In genomic region chr7:122921537-122921936, GRCm38 (mm10) we compare ENCODE assay signal across 11 mouse cellular contexts. TPM values are rescaled to one million over a fixed set of nuclear protein-coding genes. Genes with fewer than 3 reads are reported as not detected.
DNase-seq lines count a peak whose midpoint lies in the region; ATAC-seq and TF ChIP-seq lines count a peak whose summit lies in the region.
"Had no signal": no experiment of that assay in that cellular context is flagged by ENCODE, and none has a peak within 500 bp of the region (broad histone marks: within the 10 kb centered on the region; RNA-seq: fewer than 3 reads in every experiment).

No protein-coding gene starts in this region.

- no peak for DNase-seq in forebrain, postnatal 0 days
- DNase-seq in left cerebral cortex, postnatal 4 days, result peak; percentile 30
- DNase-seq in left cerebral cortex, adult 18-20 months (ENCODE audit: low spot score in 2 of 2), result no peak
- peak; percentile 9 for DNase-seq in kidney, postnatal 14 days
- no peak for DNase-seq in left cerebral cortex, postnatal 10 days (ENCODE audit: extremely low spot score in 1 of 2, low spot score in 2 of 2)

- no peak overlapping the region for H3K4me3 ChIP-seq in forebrain, postnatal 0 days (ENCODE audit: low read depth, low read length)
- no peak overlapping the region for H3K4me3 ChIP-seq in forebrain, embryonic 12.5 days (replicated peaks)
- no peak overlapping the region for H3K4me3 ChIP-seq in ES-Bruce4 (ENCODE audit: low read depth, low read length)
- no peak overlapping the region for H3K4me3 ChIP-seq in midbrain, embryonic 15.5 days
- H3K4me3 ChIP-seq: heart, embryonic 12.5 days; stomach, embryonic 15.5 days had no signal

- H3K4me1 ChIP-seq in forebrain, postnatal 0 days (ENCODE audit: insufficient read depth), result no peaks in the 10 kb centered on the region
- H3K4me1 ChIP-seq in forebrain, embryonic 12.5 days, result 0 out of 2 replicates have a peak, but pooled peaks cover 2% of the 10 kb centered on the region
- no peaks in the 10 kb centered on the region for H3K4me1 ChIP-seq in ES-Bruce4 (ENCODE audit: control insufficient read depth, insufficient read depth, low read length)
- peaks cover 4% of the 10 kb centered on the region for H3K4me1 ChIP-seq in midbrain, embryonic 15.5 days
- H3K4me1 ChIP-seq: stomach, embryonic 15.5 days had no signal

- intact Hi-C loops in left cerebral cortex, postnatal 4 days (cut with DNase I), result loop anchor here (5.0 kb wide), 1 partner anchor 454 kb away; no protein-coding TSS in a partner anchor
- intact Hi-C loops in left cerebral cortex, postnatal 10 days (cut with DNase I), result loop anchor here (2.0 to 10.0 kb wide), 3 partner anchors 249 to 667 kb away; partner anchors contain the start of gene Cacng3

- peak; percentile 60 for TF ChIP-seq CTCF in forebrain, postnatal 0 days (IDR thresholded peaks at IDR 0.05; ENCODE audit: low read depth)
- TF ChIP-seq CTCF in ES-Bruce4 (IDR thresholded peaks at IDR 0.05; ENCODE audit: low read depth, low read length), result peak; percentile 48

- no peak for TF ChIP-seq POLR2A in ES-Bruce4 (IDR thresholded peaks at IDR 0.05; ENCODE audit: insufficient read depth, low read length)

- WGBS in forebrain, postnatal 0 days, result 77% methylated on average over 9 of the region's 9 CpGs
- WGBS in forebrain, embryonic 12.5 days, result 84% methylated on average over 9 of the region's 9 CpGs
- WGBS in midbrain, embryonic 15.5 days, result 86% methylated on average over 9 of the region's 9 CpGs

- no peak overlapping the region for H3K9ac ChIP-seq in forebrain, postnatal 0 days
- no peak overlapping the region for H3K9ac ChIP-seq in forebrain, embryonic 12.5 days
- no peak overlapping the region for H3K9ac ChIP-seq in ES-Bruce4 (ENCODE audit: low read depth, poor library complexity, severe bottlenecking)
- no peak overlapping the region for H3K9ac ChIP-seq in midbrain, embryonic 15.5 days
- H3K9ac ChIP-seq: heart, embryonic 12.5 days; stomach, embryonic 15.5 days had no signal

- no peak for TF ChIP-seq EP300 in ES-Bruce4 (IDR thresholded peaks at IDR 0.05; ENCODE audit: insufficient read depth, low read depth, low read length)

- no peak for ATAC-seq in forebrain, postnatal 0 days
- no peak for ATAC-seq in forebrain, embryonic 12.5 days (ENCODE audit: low FRiP score)
- no peak for ATAC-seq in midbrain, embryonic 15.5 days (replicated peaks)
- ATAC-seq: midbrain, embryonic 16.5 days had no signal

- no peaks in the 10 kb centered on the region for H3K9me3 ChIP-seq in forebrain, postnatal 0 days (ENCODE audit: low read length)
- no peaks in the 10 kb centered on the region for H3K9me3 ChIP-seq in forebrain, embryonic 12.5 days
- no peaks in the 10 kb centered on the region for H3K9me3 ChIP-seq in ES-Bruce4 (replicated peaks; ENCODE audit: control insufficient read depth, insufficient read depth, low read length, poor library complexity, severe bottlenecking)
- no peaks in the 10 kb centered on the region for H3K9me3 ChIP-seq in midbrain, embryonic 15.5 days
- H3K9me3 ChIP-seq: heart, embryonic 12.5 days; stomach, embryonic 15.5 days had no signal

- no peak overlapping the region for H3K4me2 ChIP-seq in forebrain, postnatal 0 days (ENCODE audit: low read depth)
- no peak overlapping the region for H3K4me2 ChIP-seq in forebrain, embryonic 12.5 days
- H3K4me2 ChIP-seq in midbrain, embryonic 15.5 days, result no peak overlapping the region
- H3K4me2 ChIP-seq: heart, embryonic 12.5 days; stomach, embryonic 15.5 days had no signal

- no peaks in the 10 kb centered on the region for H3K36me3 ChIP-seq in forebrain, postnatal 0 days (ENCODE audit: insufficient read depth)
- no peaks in the 10 kb centered on the region for H3K36me3 ChIP-seq in forebrain, embryonic 12.5 days (replicated peaks)
- H3K36me3 ChIP-seq in ES-Bruce4 (ENCODE audit: control insufficient read depth, insufficient read depth, low read length, poor library complexity, severe bottlenecking), result no peaks in the 10 kb centered on the region
- no peaks in the 10 kb centered on the region for H3K36me3 ChIP-seq in midbrain, embryonic 15.5 days (replicated peaks)
- H3K36me3 ChIP-seq: heart, embryonic 12.5 days; stomach, embryonic 15.5 days had no signal

- H3K27ac ChIP-seq in forebrain, postnatal 0 days (ENCODE audit: low read depth, low read length), result no peak overlapping the region
- no peak overlapping the region for H3K27ac ChIP-seq in forebrain, embryonic 12.5 days
- H3K27ac ChIP-seq in ES-Bruce4 (ENCODE audit: insufficient read depth, low read length), result no peak overlapping the region
- H3K27ac ChIP-seq in midbrain, embryonic 15.5 days, result no peak overlapping the region
- H3K27ac ChIP-seq: stomach, embryonic 15.5 days had no signal

- no peaks in the 10 kb centered on the region for H3K27me3 ChIP-seq in forebrain, postnatal 0 days (ENCODE audit: insufficient read depth, low read length)
- H3K27me3 ChIP-seq in forebrain, embryonic 12.5 days, result no peaks in the 10 kb centered on the region; the same call in 1 of the 2 replicates
- H3K27me3 ChIP-seq in ES-Bruce4 (ENCODE audit: control insufficient read depth, insufficient read depth, low read length, poor library complexity, severe bottlenecking), result no peaks in the 10 kb centered on the region
- H3K27me3 ChIP-seq in midbrain, embryonic 15.5 days (replicated peaks), result no peaks in the 10 kb centered on the region
- H3K27me3 ChIP-seq: heart, embryonic 12.5 days; stomach, embryonic 15.5 days had no signal

RNA-seq across cellular contexts. Expression of gene Rbbp6, which starts 43.9 kb away (rescaled TPM):
- 35.1 and 53.6 TPM in 2 replicates for total RNA-seq in forebrain, postnatal 0 days (2014; rRNA removed)
- polyA plus RNA-seq in forebrain, postnatal 0 days (2015; fragmentation: Nextera tagmentation; extraction: Ambion mirVana), result 18.4 and 21.4 TPM in 2 replicates
- 39.1 and 39.7 TPM in 2 replicates for polyA plus RNA-seq in forebrain, embryonic 12.5 days (2016; fragmentation: Nextera tagmentation; extraction: Ambion mirVana)
- 10 to 100 TPM; 74.4 to 78.6 TPM for total RNA-seq in left cerebral cortex, postnatal 4 days (2021)
- total RNA-seq in left cerebral cortex, adult 18-20 months (2021), result 10 to 100 TPM; 64.7 to 67.6 TPM
- 101 and 105 TPM in 2 replicates for polyA plus RNA-seq in ES-Bruce4 (2011; ENCODE audit: insufficient read depth, insufficient read length, low read depth, missing spikeins)
- total RNA-seq in left cerebral cortex, postnatal 10 days (2021), result 10 to 100 TPM; 62.5 to 68.6 TPM
- 28.1 and 28.2 TPM in 2 replicates for polyA plus RNA-seq in midbrain, embryonic 15.5 days (2015; fragmentation: Nextera tagmentation; extraction: Ambion mirVana)

Comparison
In these comparisons a context has a peak if more than half of its experiments do, and no peak if none do; other contexts are left out.
1. DNase-seq: peak in left cerebral cortex, postnatal 4 days (single experiment) and kidney, postnatal 14 days (single experiment); none in forebrain, postnatal 0 days (single experiment), left cerebral cortex, adult 18-20 months (0 of 2) and left cerebral cortex, postnatal 10 days (0 of 2).